Comparison of ENCODE assay signal across 10 mouse cellular contexts in the genomic region with DNA sequence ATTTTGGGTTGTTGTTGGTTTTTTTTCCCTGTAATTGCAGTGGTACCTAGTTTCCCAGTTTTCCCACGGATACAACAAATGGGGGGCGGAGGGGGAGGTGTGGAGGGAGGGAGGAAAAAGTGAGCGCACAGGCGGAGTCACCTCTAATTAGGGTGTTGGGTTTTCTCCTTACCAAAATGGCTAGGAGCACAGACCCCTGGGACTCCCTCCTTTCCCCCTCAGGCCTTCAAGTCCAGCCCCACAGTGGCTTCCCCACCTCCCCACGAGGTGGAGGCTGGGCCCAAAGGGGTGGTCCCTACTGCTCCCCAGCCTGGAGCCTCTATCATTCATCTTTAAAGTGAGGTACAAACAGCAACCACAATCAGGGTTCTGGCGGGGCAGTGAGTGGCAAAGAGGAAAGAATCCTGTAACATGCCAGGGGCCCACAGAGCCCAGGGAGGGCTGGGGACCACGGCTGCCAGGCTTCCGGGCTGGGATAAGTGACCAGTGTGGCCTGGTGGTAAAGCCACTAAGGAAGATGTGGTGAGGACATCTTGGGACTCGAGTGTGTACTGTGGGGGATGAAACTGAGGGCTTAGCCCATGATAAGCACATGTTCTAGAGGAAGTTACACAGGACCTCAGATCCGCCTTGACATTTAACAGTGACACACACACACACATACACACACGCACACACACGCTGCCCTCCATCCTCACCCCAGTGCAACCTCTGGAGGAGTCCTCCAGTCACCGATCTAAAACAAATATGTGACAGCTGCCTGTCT. TPM values are rescaled to one million over a fixed set of nuclear protein-coding genes. Genes with fewer than 3 reads are reported as not detected.
DNase-seq lines count a peak whose midpoint lies in the region; ATAC-seq and TF ChIP-seq lines count a peak whose summit lies in the region.
"Had no signal": no experiment of that assay in that cellular context is flagged by ENCODE, and none has a peak within 500 bp of the region (broad histone marks: within the 10 kb centered on the region; RNA-seq: fewer than 3 reads in every experiment).

No protein-coding gene starts in this region.

- H3K27ac ChIP-seq in heart, adult 2 months: peak overlapping the region; percentile 44
- H3K27ac ChIP-seq in liver, adult 2 months (replicated peaks; ENCODE audit: insufficient read depth, low read depth, low read length): 0 out of 2 replicates have a peak overlapping the region, but pooled peaks have one; percentile 7
- H3K27ac ChIP-seq in liver, embryonic 12.5 days: no peak overlapping the region
- H3K27ac ChIP-seq in embryonic fibroblast, embryonic 13.5 days (ENCODE audit: insufficient read depth, low read length): peak overlapping the region; percentile 44; the same call in 1 of the 2 replicates
- no peak overlapping the region for H3K27ac ChIP-seq in liver, postnatal 0 days (ENCODE audit: low read depth)
- no peak overlapping the region for H3K27ac ChIP-seq in thymus, adult 2 months (ENCODE audit: control insufficient read depth, insufficient read depth, low read length)

- H3K79me2 ChIP-seq in heart, adult 2 months (replicated peaks; ENCODE audit: control insufficient read depth, insufficient read depth, low read length): no peaks in the 10 kb centered on the region; the same call in none of the 2 replicates
- peaks cover 12% of the 10 kb centered on the region; the same call in 1 of the 2 replicates for H3K79me2 ChIP-seq in liver, adult 2 months (ENCODE audit: control insufficient read depth, insufficient read depth, low read length)

- TF ChIP-seq POLR2A in heart, adult 2 months (IDR thresholded peaks at IDR 0.05; ENCODE audit: insufficient read depth, low read depth, low read length): no peak
- TF ChIP-seq POLR2A in liver, adult 2 months (IDR thresholded peaks at IDR 0.05; ENCODE audit: extremely low read depth, insufficient read depth, low read length): no peak
- no peak for TF ChIP-seq POLR2A in embryonic fibroblast, embryonic 13.5 days (IDR thresholded peaks at IDR 0.05; ENCODE audit: low read depth, low read length)
- TF ChIP-seq POLR2A in thymus, adult 2 months (IDR thresholded peaks at IDR 0.05; ENCODE audit: control insufficient read depth, extremely low read depth, insufficient read depth, low read length, poor library complexity): no peak

- no peaks in the 10 kb centered on the region for H3K36me3 ChIP-seq in heart, adult 2 months (ENCODE audit: control insufficient read depth, insufficient read depth, low read length)
- H3K36me3 ChIP-seq in liver, adult 2 months (ENCODE audit: control insufficient read depth, insufficient read depth, low read length): no peaks in the 10 kb centered on the region
- H3K36me3 ChIP-seq in liver, embryonic 12.5 days: peaks cover 6% of the 10 kb centered on the region; the same call in 1 of the 2 replicates
- no peaks in the 10 kb centered on the region for H3K36me3 ChIP-seq in liver, postnatal 0 days (replicated peaks; ENCODE audit: insufficient read depth, low read length)
- H3K36me3 ChIP-seq in thymus, adult 2 months (ENCODE audit: control insufficient read depth, insufficient read depth, low read length): no peaks in the 10 kb centered on the region

- H3K27me3 ChIP-seq in heart, adult 2 months (ENCODE audit: control insufficient read depth, insufficient read depth, low read length): no peaks in the 10 kb centered on the region
- no peaks in the 10 kb centered on the region for H3K27me3 ChIP-seq in liver, adult 2 months (ENCODE audit: control insufficient read depth, insufficient read depth, low read length)
- H3K27me3 ChIP-seq in liver, embryonic 12.5 days (replicated peaks): 0 out of 2 replicates have a peak, but pooled peaks cover 5% of the 10 kb centered on the region
- H3K27me3 ChIP-seq in liver, postnatal 0 days (ENCODE audit: insufficient read depth, low read length): no peaks in the 10 kb centered on the region
- H3K27me3 ChIP-seq in thymus, adult 2 months (ENCODE audit: control insufficient read depth, insufficient read depth, low read length): no peaks in the 10 kb centered on the region

- intact Hi-C loops in heart, adult 2 months (cut with DNase I): no loop called here

- TF ChIP-seq CTCF in heart, adult 2 months (IDR thresholded peaks at IDR 0.05): no peak
- TF ChIP-seq CTCF in liver, adult 2 months (IDR thresholded peaks at IDR 0.05; ENCODE audit: low read depth, low read length): no peak
- TF ChIP-seq CTCF in embryonic fibroblast, embryonic 13.5 days (IDR thresholded peaks at IDR 0.05; ENCODE audit: borderline replicate concordance, insufficient read depth, low read length): no peak
- no peak for TF ChIP-seq CTCF in liver, postnatal 0 days (IDR thresholded peaks at IDR 0.05; ENCODE audit: low read depth)
- no peak for TF ChIP-seq CTCF in thymus, adult 2 months (IDR thresholded peaks at IDR 0.05; ENCODE audit: borderline replicate concordance, control insufficient read depth, extremely low read depth, insufficient read depth, low read length, poor library complexity)

- H3K9me3 ChIP-seq in liver, embryonic 12.5 days (replicated peaks): no peaks in the 10 kb centered on the region
- H3K9me3 ChIP-seq in liver, postnatal 0 days (ENCODE audit: low read length): no peaks in the 10 kb centered on the region

- no peak for TF ChIP-seq EP300 in heart, adult 2 months (IDR thresholded peaks at IDR 0.05; ENCODE audit: insufficient read depth, low read depth, low read length)
- no peak for TF ChIP-seq EP300 in liver, postnatal 0 days (IDR thresholded peaks at IDR 0.05; ENCODE audit: low read depth)

- WGBS in heart, adult 2 months: 67% methylated on average over 13 of the region's 13 CpGs
- 78% methylated on average over 13 of the region's 13 CpGs for WGBS in liver, adult 2 months
- 36% methylated on average over 13 of the region's 13 CpGs for WGBS in liver, embryonic 12.5 days (ENCODE audit: insufficient replicate concordance)
- WGBS in liver, postnatal 0 days (ENCODE audit: insufficient replicate concordance): 41% methylated on average over 13 of the region's 13 CpGs
- 46% methylated on average over 13 of the region's 13 CpGs for WGBS in thymus, adult 2 months

- no peak for ATAC-seq in liver, embryonic 12.5 days
- ATAC-seq in liver, postnatal 0 days: peak; percentile 46

- DNase-seq in heart, adult 2 months: no peak
- no peak for DNase-seq in heart, adult 18-20 months
- no peak for DNase-seq in liver, adult 2 months (ENCODE audit: extremely low read depth, low read depth, low spot score)
- DNase-seq in liver, postnatal 0 days: no peak
- no peak for DNase-seq in adrenal gland, postnatal 36 days
- no peak for DNase-seq in thymus, adult 2 months
- DNase-seq: cerebellum, adult 11 months; lung, postnatal 4 days had no signal

- no peak overlapping the region for H3K4me3 ChIP-seq in heart, adult 2 months
- no peak overlapping the region for H3K4me3 ChIP-seq in liver, adult 2 months (ENCODE audit: insufficient read depth, low read depth, low read length)
- H3K4me3 ChIP-seq in liver, embryonic 12.5 days: no peak overlapping the region
- H3K4me3 ChIP-seq in embryonic fibroblast, embryonic 13.5 days (ENCODE audit: insufficient read depth, low read length): no peak overlapping the region
- H3K4me3 ChIP-seq in liver, postnatal 0 days (ENCODE audit: low read depth, low read length): no peak overlapping the region
- no peak overlapping the region for H3K4me3 ChIP-seq in thymus, adult 2 months (ENCODE audit: control insufficient read depth, insufficient read depth, low read length)

- H3K4me2 ChIP-seq in liver, embryonic 12.5 days: no peak overlapping the region
- no peak overlapping the region for H3K4me2 ChIP-seq in liver, postnatal 0 days (ENCODE audit: low read depth, low read length)

- H3K4me1 ChIP-seq in heart, adult 2 months (ENCODE audit: control insufficient read depth, insufficient read depth, low read length): peaks cover 32% of the 10 kb centered on the region
- H3K4me1 ChIP-seq in liver, adult 2 months (ENCODE audit: control insufficient read depth, insufficient read depth, low read length): peaks cover 5% of the 10 kb centered on the region; the same call in 1 of the 2 replicates
- peaks cover 78% of the 10 kb centered on the region for H3K4me1 ChIP-seq in liver, embryonic 12.5 days
- H3K4me1 ChIP-seq in embryonic fibroblast, embryonic 13.5 days (ENCODE audit: control insufficient read depth, insufficient read depth, low read length): peaks cover 20% of the 10 kb centered on the region
- peaks cover 18% of the 10 kb centered on the region for H3K4me1 ChIP-seq in liver, postnatal 0 days (ENCODE audit: insufficient read depth)
- H3K4me1 ChIP-seq in thymus, adult 2 months (replicated peaks; ENCODE audit: control insufficient read depth, insufficient read depth, low read length): no peaks in the 10 kb centered on the region

- no peak overlapping the region for H3K9ac ChIP-seq in heart, adult 2 months (ENCODE audit: low read depth, low read length)
- no peak overlapping the region for H3K9ac ChIP-seq in liver, adult 2 months (ENCODE audit: low read depth, low read length)
- no peak overlapping the region for H3K9ac ChIP-seq in liver, embryonic 12.5 days
- H3K9ac ChIP-seq in liver, postnatal 0 days (replicated peaks): no peak overlapping the region

RNA-seq across cellular contexts. Expression of gene Smad6, which starts 47.4 kb away (rescaled TPM):
- total RNA-seq in heart, adult 2 months (2021): 10 to 100 TPM; 11.0 to 15.1 TPM
- 9.6 and 14.7 TPM in 2 replicates for polyA plus RNA-seq in heart, adult 2 months (2012; rRNA removed)
- total RNA-seq in heart, adult 18-20 months (2021): 10 to 100 TPM in 1 of 2 experiments, 1 to 10 TPM in 1; 9.0 to 11.3 TPM
- 4.1 and 6.0 TPM in 2 replicates for total RNA-seq in liver, adult 2 months (2014; rRNA removed)
- 11.4 and 12.6 TPM in 2 replicates for polyA plus RNA-seq in liver, adult 2 months (2012; rRNA removed)
- 11.7 and 12.9 TPM in 2 replicates for polyA plus RNA-seq in liver, embryonic 12.5 days (2016; fragmentation: Nextera tagmentation; extraction: Ambion mirVana)
- 7.5 and 8.3 TPM in 2 replicates for polyA plus RNA-seq in embryonic fibroblast, embryonic 13.5 days (2011; ENCODE audit: insufficient read length, low read depth, missing spikeins)
- polyA plus RNA-seq in liver, postnatal 0 days (2015; fragmentation: Nextera tagmentation; extraction: Ambion mirVana): 1.8 and 2.9 TPM in 2 replicates
- 10 to 100 TPM in 1 of 2 experiments, 1 to 10 TPM in 1; 6.3 to 12.7 TPM for total RNA-seq in adrenal gland, postnatal 36 days (2021)
- polyA plus RNA-seq in thymus, adult 2 months (2012; rRNA removed): 6.5 and 8.0 TPM in 2 replicates

Comparison
In these comparisons a context has a peak if more than half of its experiments do, and no peak if none do; other contexts are left out.
1. H3K27ac ChIP-seq: peak in heart, adult 2 months (single experiment), liver, adult 2 months (single experiment) and embryonic fibroblast, embryonic 13.5 days (single experiment); none in liver, embryonic 12.5 days (single experiment), liver, postnatal 0 days (single experiment) and thymus, adult 2 months (single experiment).